Mouse (Mus musculus): ENCODE data around the gene Olfr173. TPM values are rescaled to one million over a fixed set of nuclear protein-coding genes. Genes with fewer than 3 reads are reported as not detected.

Olfr173 gene
- polyA plus RNA-seq (2015; fragmentation: Nextera tagmentation; extraction: Ambion mirVana) = not detected in 2 replicates

DNA sequence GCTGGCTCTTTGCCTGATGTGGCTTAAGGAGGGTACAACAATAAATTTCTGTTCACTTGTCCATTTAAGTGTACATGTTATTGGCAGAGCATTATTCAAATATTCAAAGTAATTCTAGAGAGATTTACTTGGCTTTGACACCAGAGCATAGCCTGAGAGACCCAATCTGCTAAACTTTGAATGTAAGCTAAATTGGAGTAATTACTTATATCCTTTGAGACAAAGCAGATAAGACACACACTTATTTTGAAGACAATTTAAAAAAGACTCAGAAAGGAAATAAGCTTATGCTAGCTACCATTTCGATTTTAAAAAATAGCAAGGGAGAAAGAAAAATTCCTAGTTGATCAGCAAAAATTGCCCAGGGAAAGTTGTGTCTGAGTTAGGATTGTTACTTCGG lies at the start of gene Olfr173:
TSS of gene Olfr173 (minus strand) at position 101 of the 400 bp plus-strand sequence.
- H3K4me2 ChIP-seq (ENCODE audit: low read depth, low read length) = no peak within 1 kb of the TSS
- H3K9ac ChIP-seq (ENCODE audit: low read depth, low read length) = no peak within 1 kb of the TSS
- no peak within 1 kb of the TSS for H3K27ac ChIP-seq (ENCODE audit: low read length)
- H3K36me3 ChIP-seq (ENCODE audit: control insufficient read depth, insufficient read depth) = no peaks in the 10 kb centered on the region
- no peaks in the 10 kb centered on the region for H3K9me3 ChIP-seq (replicated peaks; ENCODE audit: control insufficient read depth, low read length)
- no peak for ATAC-seq (ENCODE audit: low read depth)
- 37% methylated on average over 2 of the region's 2 CpGs for WGBS (ENCODE audit: insufficient replicate concordance)
- H3K4me1 ChIP-seq (ENCODE audit: control insufficient read depth, low read depth, low read length) = no peaks in the 10 kb centered on the region
- H3K4me3 ChIP-seq (ENCODE audit: low read depth, low read length) = no peak within 1 kb of the TSS
- H3K27me3 ChIP-seq (ENCODE audit: control insufficient read depth, insufficient read depth, low read depth, low read length) = no peaks in the 10 kb centered on the region

- H3K9ac ChIP-seq (ENCODE audit: low read depth, low read length) = no peak within 1 kb of the TSS
- no peak for ATAC-seq (ENCODE audit: low read depth)
- WGBS (ENCODE audit: insufficient replicate concordance) = 42% methylated on average over 1 of the region's 1 CpGs
- H3K4me2 ChIP-seq (ENCODE audit: low read depth, low read length) = no peak within 1 kb of the TSS
- no peak within 1 kb of the TSS for H3K4me3 ChIP-seq (ENCODE audit: low read depth, low read length)
- H3K36me3 ChIP-seq (ENCODE audit: control insufficient read depth, insufficient read depth) = no peaks in the 10 kb centered on the region
- no peaks in the 10 kb centered on the region for H3K27me3 ChIP-seq (ENCODE audit: control insufficient read depth, insufficient read depth, low read depth, low read length)
- H3K9me3 ChIP-seq (replicated peaks; ENCODE audit: control insufficient read depth, low read length) = no peaks in the 10 kb centered on the region
- no peak within 1 kb of the TSS for H3K27ac ChIP-seq (ENCODE audit: low read length)
- H3K4me1 ChIP-seq (ENCODE audit: control insufficient read depth, low read depth, low read length) = no peaks in the 10 kb centered on the region
Measured at GRCm38 (mm10) chr16:58826732-58827319, 26.8 kb upstream of the Olfr173 start, which contains the start of gene Olfr175-ps1. Gene Olfr175-ps1, minus strand, starts transcription at chr16:58826782.

GRCm38 (mm10) chr16:58763076-58763475 lies 37.0 kb downstream of the Olfr173 start, which contains the start of gene Olfr172:
Gene Olfr172, minus strand, starts transcription at chr16:58763176.
- H3K4me1 ChIP-seq (ENCODE audit: control insufficient read depth, low read depth, low read length) = no peaks in the 10 kb centered on the region
- no peak within 1 kb of the TSS for H3K4me3 ChIP-seq (ENCODE audit: low read depth, low read length)
- 54% methylated on average over 1 of the region's 1 CpGs for WGBS (ENCODE audit: insufficient replicate concordance)
- no peak within 1 kb of the TSS for H3K9ac ChIP-seq (ENCODE audit: low read depth, low read length)
- no peaks in the 10 kb centered on the region for H3K36me3 ChIP-seq (ENCODE audit: control insufficient read depth, insufficient read depth)
- no peak within 1 kb of the TSS for H3K27ac ChIP-seq (ENCODE audit: low read length)
- no peaks in the 10 kb centered on the region for H3K9me3 ChIP-seq (replicated peaks; ENCODE audit: control insufficient read depth, low read length)
- no peaks in the 10 kb centered on the region for H3K27me3 ChIP-seq (ENCODE audit: control insufficient read depth, insufficient read depth, low read depth, low read length)
- ATAC-seq (ENCODE audit: low read depth) = no peak
- no peak within 1 kb of the TSS for H3K4me2 ChIP-seq (ENCODE audit: low read depth, low read length)

GRCm38 (mm10) chr16:58756191-58756590 lies 43.9 kb downstream of the Olfr173 start:
- no peak overlapping the region for H3K4me2 ChIP-seq (ENCODE audit: low read depth, low read length)
- H3K9me3 ChIP-seq (replicated peaks; ENCODE audit: control insufficient read depth, low read length) = no peaks in the 10 kb centered on the region
- H3K36me3 ChIP-seq (ENCODE audit: control insufficient read depth, insufficient read depth) = no peaks in the 10 kb centered on the region
- no peak for ATAC-seq (ENCODE audit: low read depth)
- no peak overlapping the region for H3K27ac ChIP-seq (ENCODE audit: low read length)
- no peak overlapping the region for H3K4me3 ChIP-seq (ENCODE audit: low read depth, low read length)
- no peaks in the 10 kb centered on the region for H3K4me1 ChIP-seq (ENCODE audit: control insufficient read depth, low read depth, low read length)
- H3K27me3 ChIP-seq (ENCODE audit: control insufficient read depth, insufficient read depth, low read depth, low read length) = no peaks in the 10 kb centered on the region
- H3K9ac ChIP-seq (ENCODE audit: low read depth, low read length) = no peak overlapping the region

GRCm38 (mm10) chr16:58751314-58751713 lies 48.8 kb downstream of the Olfr173 start:
- H3K27ac ChIP-seq (ENCODE audit: low read length) = no peak overlapping the region
- 16% methylated on average over 1 of the region's 1 CpGs for WGBS (ENCODE audit: insufficient replicate concordance)
- H3K9ac ChIP-seq (ENCODE audit: low read depth, low read length) = no peak overlapping the region
- H3K4me2 ChIP-seq (ENCODE audit: low read depth, low read length) = no peak overlapping the region
- H3K36me3 ChIP-seq (ENCODE audit: control insufficient read depth, insufficient read depth) = no peaks in the 10 kb centered on the region
- H3K9me3 ChIP-seq (replicated peaks; ENCODE audit: control insufficient read depth, low read length) = no peaks in the 10 kb centered on the region
- H3K27me3 ChIP-seq (ENCODE audit: control insufficient read depth, insufficient read depth, low read depth, low read length) = no peaks in the 10 kb centered on the region
- ATAC-seq (ENCODE audit: low read depth) = no peak
- no peak overlapping the region for H3K4me3 ChIP-seq (ENCODE audit: low read depth, low read length)
- no peaks in the 10 kb centered on the region for H3K4me1 ChIP-seq (ENCODE audit: control insufficient read depth, low read depth, low read length)

DNA sequence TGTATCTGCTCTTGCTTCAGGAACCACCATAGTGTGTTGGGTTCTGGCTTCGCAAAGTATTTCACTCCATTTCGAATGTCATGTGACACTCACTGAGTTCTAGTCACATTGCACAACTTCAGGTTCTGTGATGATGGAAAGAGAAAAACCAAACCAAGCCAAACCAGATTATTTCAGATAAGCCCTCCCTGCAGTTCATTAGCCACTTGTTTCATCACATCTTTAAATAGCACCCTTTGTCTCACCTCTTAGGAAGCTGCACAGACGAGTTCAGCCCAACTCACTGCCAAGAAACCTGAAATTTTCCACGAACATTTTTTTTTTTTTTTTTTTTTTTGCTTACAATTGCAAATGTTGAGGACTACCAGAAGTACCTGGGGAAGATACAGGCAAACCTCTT lies 53.4 kb downstream of the Olfr173 start:
- 67% methylated on average over 4 of the region's 4 CpGs for WGBS (ENCODE audit: insufficient replicate concordance)
- H3K9ac ChIP-seq (ENCODE audit: low read depth, low read length) = no peak overlapping the region
- no peaks in the 10 kb centered on the region for H3K9me3 ChIP-seq (replicated peaks; ENCODE audit: control insufficient read depth, low read length)
- H3K27me3 ChIP-seq (ENCODE audit: control insufficient read depth, insufficient read depth, low read depth, low read length) = no peaks in the 10 kb centered on the region
- H3K4me3 ChIP-seq (ENCODE audit: low read depth, low read length) = no peak overlapping the region
- no peaks in the 10 kb centered on the region for H3K36me3 ChIP-seq (ENCODE audit: control insufficient read depth, insufficient read depth)
- no peak for ATAC-seq (ENCODE audit: low read depth)
- H3K4me2 ChIP-seq (ENCODE audit: low read depth, low read length) = no peak overlapping the region
- no peaks in the 10 kb centered on the region for H3K4me1 ChIP-seq (ENCODE audit: control insufficient read depth, low read depth, low read length)
- H3K27ac ChIP-seq (ENCODE audit: low read length) = no peak overlapping the region

Small RNA genes lying within 50 kb of the gene (microRNA-seq; reads per million reads assigned to microRNA genes)
- gene Gm27564 = not detected

Other genes with a start within 250 kb of the Olfr173 start
- gene Gm813, start 183.3 kb downstream of the Olfr173 start, polyA plus RNA-seq (2015; fragmentation: Nextera tagmentation; extraction: Ambion mirVana) = not detected in 2 replicates
- not detected in 2 replicates for gene E330017A01Rik, start 161.5 kb downstream of the Olfr173 start, polyA plus RNA-seq (2015; fragmentation: Nextera tagmentation; extraction: Ambion mirVana)
- gene Cpox, start 130.0 kb downstream of the Olfr173 start, polyA plus RNA-seq (2015; fragmentation: Nextera tagmentation; extraction: Ambion mirVana) = 356 and 399 TPM in 2 replicates
- gene Gpr15, start 81.2 kb downstream of the Olfr173 start, polyA plus RNA-seq (2015; fragmentation: Nextera tagmentation; extraction: Ambion mirVana) = not detected in 2 replicates
- 23.8 and 24.2 TPM in 2 replicates for gene Cldnd1, start 72.4 kb downstream of the Olfr173 start, polyA plus RNA-seq (2015; fragmentation: Nextera tagmentation; extraction: Ambion mirVana)
- gene Olfr172, start 37.1 kb downstream of the Olfr173 start, polyA plus RNA-seq (2015; fragmentation: Nextera tagmentation; extraction: Ambion mirVana) = not detected in 2 replicates
- gene Olfr175-ps1, start 26.5 kb upstream of the Olfr173 start, polyA plus RNA-seq (2015; fragmentation: Nextera tagmentation; extraction: Ambion mirVana) = not detected in 2 replicates
- gene Olfr177, start 74.5 kb upstream of the Olfr173 start, polyA plus RNA-seq (2015; fragmentation: Nextera tagmentation; extraction: Ambion mirVana) = not detected in 2 replicates
- gene Olfr178, start 91.8 kb upstream of the Olfr173 start, polyA plus RNA-seq (2015; fragmentation: Nextera tagmentation; extraction: Ambion mirVana) = not detected in 2 replicates
- not detected in 2 replicates for gene Olfr181, start 128.5 kb upstream of the Olfr173 start, polyA plus RNA-seq (2015; fragmentation: Nextera tagmentation; extraction: Ambion mirVana)
- not detected in 2 replicates for gene Olfr180, start 129.1 kb upstream of the Olfr173 start, polyA plus RNA-seq (2015; fragmentation: Nextera tagmentation; extraction: Ambion mirVana)
- gene Olfr183, start 195.1 kb upstream of the Olfr173 start, polyA plus RNA-seq (2015; fragmentation: Nextera tagmentation; extraction: Ambion mirVana) = not detected in 2 replicates
- not detected in 2 replicates for gene Olfr186, start 230.0 kb upstream of the Olfr173 start, polyA plus RNA-seq (2015; fragmentation: Nextera tagmentation; extraction: Ambion mirVana)
- not detected in 2 replicates for gene Olfr187, start 239.5 kb upstream of the Olfr173 start, polyA plus RNA-seq (2015; fragmentation: Nextera tagmentation; extraction: Ambion mirVana)